Mouse (Mus musculus) bone marrow, adult 2 months (tissue): ENCODE results near the gene Gm12695.

Source experiments
- CTCF ChIP-seq: fragments of 200-500 bp; IDR thresholded peaks from 2 replicates; pipeline ENCODE4 v1.5.1; 2011; ENCODE audit warnings: low read length, control low read depth; ENCODE audit not compliant: control insufficient read depth, insufficient read depth
- POLR2A ChIP-seq: fragments of 200-500 bp; IDR thresholded peaks from 2 replicates; pipeline ENCODE4 v1.6.1; 2011; ENCODE audit warnings: low read depth, mild to moderate bottlenecking, control low read depth, low read length, borderline replicate concordance; ENCODE audit not compliant: control insufficient read depth

- TF ChIP-seq CTCF (no peak), POLR2A (no peak)
Observed at GRCm38 (mm10) chr4:96806824-96807808, 22.1 kb upstream of the Gm12695 start.
